Mouse (Mus musculus): ENCODE data around the gene Fscn1.

DNA sequence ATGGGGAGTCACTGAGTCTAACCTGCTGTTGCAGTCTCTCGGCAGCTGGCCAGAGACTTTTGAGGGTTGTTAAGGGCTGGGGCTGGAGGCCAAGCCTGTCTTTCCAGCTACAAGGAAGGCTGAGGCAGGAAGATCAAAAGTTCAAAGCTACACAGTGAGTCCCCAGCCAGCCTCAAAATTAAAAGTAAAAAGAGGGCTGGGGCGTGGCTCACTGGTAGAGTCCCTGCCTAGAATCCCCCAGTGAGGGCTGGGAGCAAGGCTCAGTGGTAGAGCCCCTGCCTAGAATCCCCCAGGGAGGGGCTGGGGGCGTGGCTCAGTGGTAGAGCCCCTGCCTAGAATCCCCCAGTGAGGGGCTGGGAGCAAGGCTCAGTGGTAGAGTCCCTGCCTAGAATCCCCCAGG, 36.4 kb upstream of the Fscn1 start:
- TF ChIP-seq POLR2A (IDR thresholded peaks at IDR 0.05; ENCODE audit: borderline replicate concordance, extremely low read depth, insufficient read depth, insufficient read length, poor library complexity, severe bottlenecking): no peak
- no peak for TF ChIP-seq CTCF (IDR thresholded peaks at IDR 0.05; ENCODE audit: borderline replicate concordance, extremely low read depth, insufficient read depth, insufficient read length)
